Mouse (Mus musculus) stomach, embryonic 15.5 days (tissue): Measurements from ENCODE around the gene Gabrp. TPM values are rescaled to one million over a fixed set of nuclear protein-coding genes. Genes with fewer than 3 reads are reported as not detected.

Source experiments
- ATAC-seq: fragments of 200-750 bp; cut with Nextera tagmentation; 2 replicates; pipeline ENCODE4 v1.8.0; 2017; ENCODE audit warnings: low read depth, moderate number of reproducible peaks, moderate TSS enrichment; ENCODE audit not compliant: insufficient read depth, low FRiP score
- H3K27ac ChIP-seq: fragments of 300-500 bp; sonication (generic); 2 replicates; pipeline ENCODE4 v1.5.1; 2015; ENCODE audit warnings: mild to moderate bottlenecking, inconsistent platforms
- H3K27me3 ChIP-seq: fragments of 300-500 bp; sonication (generic); replicated peaks from 2 replicates; pipeline ENCODE4 v1.6.1; 2015; ENCODE audit warnings: inconsistent platforms
- H3K36me3 ChIP-seq: fragments of 300-500 bp; sonication (generic); 2 replicates; pipeline ENCODE4 v1.6.1; 2015; ENCODE audit warnings: inconsistent platforms
- H3K4me1 ChIP-seq: fragments of 300-500 bp; sonication (generic); 2 replicates; pipeline ENCODE4 v1.6.1; 2015; ENCODE audit warnings: inconsistent platforms
- H3K4me2 ChIP-seq: fragments of 300-500 bp; sonication (generic); 2 replicates; pipeline ENCODE4 v1.6.1; 2015; ENCODE audit warnings: mild to moderate bottlenecking, inconsistent platforms
- H3K4me3 ChIP-seq: fragments of 300-500 bp; sonication (generic); replicated peaks from 2 replicates; pipeline ENCODE4 v1.5.1; 2015; ENCODE audit warnings: inconsistent platforms
- H3K9ac ChIP-seq: fragments of 300-500 bp; sonication (generic); 2 replicates; pipeline ENCODE4 v1.6.1; 2015; ENCODE audit warnings: inconsistent platforms
- H3K9me3 ChIP-seq: fragments of 300-500 bp; sonication (generic); 2 replicates; pipeline ENCODE4 v1.6.1; 2016; ENCODE audit warnings: inconsistent platforms
- WGBS: fragments of 180-500 bp; shearing (Covaris S2); methylation state at CpG from one replicate; pipeline ENCODE4 v1.1.7; 2015; 5-methylcytosine and 5-hydroxymethylcytosine counted together
- polyA plus RNA-seq: library from polyadenylated mRNA; unstranded; fragments of >200 nt; fragmentation: Nextera tagmentation; extraction: Ambion mirVana; gene quantifications from 2 replicates; pipeline ENCODE4 v1.2.1, GENCODE M21; 2015

Gabrp gene
- polyA plus RNA-seq, 1 experiment from 2014 or later, result 0.21 TPM

- ATAC-seq, result no peak
- Histone ChIP-seq H3K4me3 (no peak overlapping the region), H3K4me2 (no peak overlapping the region), H3K27ac (no peak overlapping the region), H3K36me3 (no peaks in the 10 kb centered on the region), H3K9ac (no peak overlapping the region), H3K27me3 (no peaks in the 10 kb centered on the region), H3K9me3 (no peaks in the 10 kb centered on the region), H3K4me1 (no peaks in the 10 kb centered on the region)
- WGBS, result 73% methylated on average over 2 of the region's 2 CpGs
These were observed 14.8 kb downstream of the Gabrp start for GRCm38 (mm10) chr11:33563921-33564320.

- Histone ChIP-seq H3K4me2 (no peak overlapping the region), H3K36me3 (no peaks in the 10 kb centered on the region), H3K4me3 (no peak overlapping the region), H3K4me1 (no peaks in the 10 kb centered on the region), H3K9ac (no peak overlapping the region), H3K27ac (no peak overlapping the region), H3K9me3 (no peaks in the 10 kb centered on the region), H3K27me3 (no peaks in the 10 kb centered on the region)
- WGBS, result 77% methylated on average over 8 of the region's 8 CpGs
- no peak; the same call in 1 of the 2 replicates for ATAC-seq
These were observed 24.6 kb downstream of the Gabrp start for GRCm38 (mm10) chr11:33554123-33554522.

- no peak for ATAC-seq
- 79% methylated on average over 14 of the region's 14 CpGs for WGBS
- Histone ChIP-seq H3K4me1 (no peaks in the 10 kb centered on the region), H3K36me3 (no peaks in the 10 kb centered on the region), H3K9me3 (no peaks in the 10 kb centered on the region), H3K27me3 (no peaks in the 10 kb centered on the region), H3K27ac (no peak overlapping the region), H3K4me3 (no peak overlapping the region), H3K9ac (no peak overlapping the region), H3K4me2 (no peak overlapping the region)
These were observed 27.7 kb downstream of the Gabrp start for GRCm38 (mm10) chr11:33550861-33551560.

- 54% methylated on average over 2 of the region's 2 CpGs for WGBS
- Histone ChIP-seq H3K4me3 (no peak overlapping the region), H3K27ac (no peak overlapping the region), H3K9ac (no peak overlapping the region), H3K4me1 (no peaks in the 10 kb centered on the region), H3K9me3 (no peaks in the 10 kb centered on the region), H3K36me3 (no peaks in the 10 kb centered on the region), H3K4me2 (no peak overlapping the region), H3K27me3 (no peaks in the 10 kb centered on the region)
- ATAC-seq, result no peak
These were observed 31.4 kb downstream of the Gabrp start for GRCm38 (mm10) chr11:33547386-33547785.

- ATAC-seq, result no peak
- Histone ChIP-seq H3K27me3 (no peaks in the 10 kb centered on the region), H3K9me3 (no peaks in the 10 kb centered on the region), H3K4me1 (no peaks in the 10 kb centered on the region), H3K9ac (no peak overlapping the region), H3K27ac (no peak overlapping the region), H3K36me3 (no peaks in the 10 kb centered on the region), H3K4me2 (no peak overlapping the region), H3K4me3 (no peak overlapping the region)
- WGBS, result 94% methylated on average over 2 of the region's 2 CpGs
These were observed 33.8 kb downstream of the Gabrp start for GRCm38 (mm10) chr11:33544945-33545344.

- Histone ChIP-seq H3K9ac (no peak overlapping the region), H3K9me3 (no peaks in the 10 kb centered on the region), H3K27ac (no peak overlapping the region), H3K36me3 (no peaks in the 10 kb centered on the region), H3K4me2 (no peak overlapping the region), H3K4me1 (no peaks in the 10 kb centered on the region), H3K27me3 (no peaks in the 10 kb centered on the region), H3K4me3 (no peak overlapping the region)
- peak; percentile 50; the same call in 1 of the 2 replicates for ATAC-seq
- 41% methylated on average over 11 of the region's 11 CpGs for WGBS
These were observed 34.6 kb downstream of the Gabrp start for GRCm38 (mm10) chr11:33544121-33544520.

- no peak overlapping the region for H3K4me3 ChIP-seq
- H3K27me3 ChIP-seq, result no peaks in the 10 kb centered on the region
- ATAC-seq, result no peak
- H3K9ac ChIP-seq, result no peak overlapping the region
- H3K36me3 ChIP-seq, result no peaks in the 10 kb centered on the region
- no peak overlapping the region for H3K4me2 ChIP-seq
- no peaks in the 10 kb centered on the region for H3K4me1 ChIP-seq
- H3K9me3 ChIP-seq, result no peaks in the 10 kb centered on the region
- H3K27ac ChIP-seq, result no peak overlapping the region
- WGBS, result 74% methylated on average over 5 of the region's 5 CpGs
These were observed 41.2 kb downstream of the Gabrp start for GRCm38 (mm10) chr11:33537390-33538125.

GRCm38 (mm10) chr11:33536636-33537035, 42.1 kb downstream of the Gabrp start:
- Histone ChIP-seq H3K4me3 (no peak overlapping the region), H3K9me3 (no peaks in the 10 kb centered on the region), H3K4me1 (no peaks in the 10 kb centered on the region), H3K27me3 (no peaks in the 10 kb centered on the region), H3K27ac (no peak overlapping the region), H3K36me3 (no peaks in the 10 kb centered on the region), H3K9ac (no peak overlapping the region), H3K4me2 (no peak overlapping the region)
- no peak for ATAC-seq
- 88% methylated on average over 3 of the region's 3 CpGs for WGBS

- Histone ChIP-seq H3K4me3 (no peak overlapping the region), H3K4me1 (no peaks in the 10 kb centered on the region), H3K4me2 (no peak overlapping the region), H3K36me3 (no peaks in the 10 kb centered on the region), H3K27me3 (no peaks in the 10 kb centered on the region), H3K9me3 (no peaks in the 10 kb centered on the region), H3K9ac (no peak overlapping the region), H3K27ac (no peak overlapping the region)
- no peak for ATAC-seq
- WGBS, result 92% methylated on average over 4 of the region's 4 CpGs
These were observed 44.2 kb downstream of the Gabrp start for GRCm38 (mm10) chr11:33534541-33534940.

- Histone ChIP-seq H3K27ac (no peak overlapping the region), H3K4me1 (no peaks in the 10 kb centered on the region), H3K9me3 (no peaks in the 10 kb centered on the region), H3K9ac (no peak overlapping the region), H3K4me2 (no peak overlapping the region), H3K27me3 (no peaks in the 10 kb centered on the region), H3K4me3 (no peak overlapping the region), H3K36me3 (no peaks in the 10 kb centered on the region)
- ATAC-seq, result no peak
- 69% methylated on average over 3 of the region's 3 CpGs for WGBS
These were observed 45.2 kb downstream of the Gabrp start for GRCm38 (mm10) chr11:33533577-33533976.

- 24% methylated on average over 2 of the region's 2 CpGs for WGBS
- Histone ChIP-seq H3K4me3 (no peak overlapping the region), H3K9ac (no peak overlapping the region), H3K27ac (no peak overlapping the region), H3K4me2 (no peak overlapping the region), H3K9me3 (no peaks in the 10 kb centered on the region), H3K27me3 (no peaks in the 10 kb centered on the region), H3K36me3 (no peaks in the 10 kb centered on the region), H3K4me1 (no peaks in the 10 kb centered on the region)
- ATAC-seq, result no peak
These were observed 49.2 kb downstream of the Gabrp start for GRCm38 (mm10) chr11:33529576-33529975.

- Histone ChIP-seq H3K36me3 (no peaks in the 10 kb centered on the region), H3K4me2 (peak within 1 kb of the TSS; percentile 78), H3K27ac (peak within 1 kb of the TSS; percentile 70), H3K4me3 (peak within 1 kb of the TSS; percentile 87), H3K27me3 (no peaks in the 10 kb centered on the region), H3K9me3 (no peaks in the 10 kb centered on the region), H3K4me1 (0 out of 2 replicates have a peak, but pooled peaks cover 3% of the 10 kb centered on the region), H3K9ac (peak within 1 kb of the TSS; percentile 62)
- WGBS, result 2% methylated on average over 51 of the region's 72 CpGs
- ATAC-seq, result peak; percentile 82
These were observed 65.3 kb downstream of the Gabrp start, which contains the start of gene Ranbp17 for GRCm38 (mm10) chr11:33513376-33513991. TSS of gene Ranbp17 (minus strand) at chr11:33513746.
